Mouse (Mus musculus) liver, embryonic 11.5 days (tissue): ENCODE data around the gene Ccni. TPM values are rescaled to one million over a fixed set of nuclear protein-coding genes. Genes with fewer than 3 reads are reported as not detected.
A peak's percentile ranks its signal among the peaks of the same experiment; 100 is the strongest.

Experiments used
- ATAC-seq: fragments of 200-750 bp; cut with Nextera tagmentation; replicated peaks from 2 replicates; pipeline ENCODE4 v1.8.0; 2017; ENCODE audit warnings: moderate number of reproducible peaks, mild to moderate bottlenecking, moderate TSS enrichment, moderate library complexity; ENCODE audit not compliant: low FRiP score
- DNase-seq: peaks from one replicate; pipeline ENCODE4 v3.0.0-alpha.2; 2017; ENCODE audit warnings: low spot score
- H3K27ac ChIP-seq: fragments of 300-500 bp; sonication (generic); 2 replicates; pipeline ENCODE4 v1.5.1; 2014; ENCODE audit warnings: mild to moderate bottlenecking, low read depth, low read length, control low read depth
- H3K27me3 ChIP-seq: fragments of 300-500 bp; sonication (generic); replicated peaks from 2 replicates; pipeline ENCODE4 v1.6.1; 2014; ENCODE audit warnings: low read length, mixed read lengths; ENCODE audit not compliant: control insufficient read depth, insufficient read depth
- H3K36me3 ChIP-seq: fragments of 300-500 bp; sonication (generic); 2 replicates; pipeline ENCODE4 v1.6.1; 2014; ENCODE audit warnings: mild to moderate bottlenecking, low read length, moderate library complexity, mixed read lengths; ENCODE audit not compliant: control insufficient read depth, insufficient read depth
- H3K4me1 ChIP-seq: fragments of 300-500 bp; sonication (generic); replicated peaks from 2 replicates; pipeline ENCODE4 v1.6.1; 2014; ENCODE audit warnings: low read length, mixed read lengths; ENCODE audit not compliant: control insufficient read depth, insufficient read depth
- H3K4me2 ChIP-seq: fragments of 300-500 bp; sonication (generic); 2 replicates; pipeline ENCODE4 v1.6.1; 2014; ENCODE audit warnings: mild to moderate bottlenecking, control low read depth, moderate library complexity
- H3K4me3 ChIP-seq: fragments of 300-500 bp; sonication (generic); 2 replicates; pipeline ENCODE4 v1.5.1; 2014; ENCODE audit warnings: low read depth, low read length, control low read depth
- H3K9ac ChIP-seq: fragments of 300-500 bp; sonication (generic); 2 replicates; pipeline ENCODE4 v1.6.1; 2014; ENCODE audit warnings: low read depth, low read length, control low read depth
- H3K9me3 ChIP-seq: fragments of 300-500 bp; sonication (generic); 2 replicates; pipeline ENCODE4 v1.6.1; 2016; ENCODE audit warnings: low read length, inconsistent platforms, mixed read lengths; ENCODE audit not compliant: control insufficient read depth
- WGBS: fragments of 180-500 bp; shearing (Covaris S2); extraction: QIAGEN DNeasy Blood & Tissue Kit; methylation state at CpG from one replicate; pipeline ENCODE4 v1.1.7; 2014; 5-methylcytosine and 5-hydroxymethylcytosine counted together
- polyA plus RNA-seq: library from polyadenylated mRNA; unstranded; fragments of >200 nt; fragmentation: Nextera tagmentation; extraction: Ambion mirVana; gene quantifications from 2 replicates; pipeline ENCODE4 v1.2.1, GENCODE M21; 2014

The Ccni gene
- 67.8 and 69.4 TPM in 2 replicates for polyA plus RNA-seq

- under 1% methylated on average over 79 of the region's 79 CpGs for WGBS
- peak within 1 kb of the TSS; percentile 90 for H3K4me3 ChIP-seq
- ATAC-seq: peak; percentile 94
Measured at GRCm38 (mm10) chr5:93206109-93207005, at the start of gene Ccni, which contains the start of gene 2010109A12Rik. Ccni (minus strand) TSS chr5:93206495. 2010109A12Rik (plus strand) TSS chr5:93206518.

GRCm38 (mm10) chr5:93255759-93256265 is 49.5 kb upstream of the Ccni start:
- WGBS: 81% methylated on average over 5 of the region's 5 CpGs
- DNase-seq (no peak), ATAC-seq (no peak)
- Histone ChIP-seq H3K4me3 (no peak overlapping the region), H3K9ac (no peak overlapping the region), H3K36me3 (no peaks in the 10 kb centered on the region), H3K4me1 (no peaks in the 10 kb centered on the region), H3K27ac (no peak overlapping the region), H3K4me2 (no peak overlapping the region), H3K27me3 (no peaks in the 10 kb centered on the region), H3K9me3 (no peaks in the 10 kb centered on the region)

More at GRCm38 (mm10) chr5:93206109-93207005, at the start of gene Ccni, which contains the start of gene 2010109A12Rik:
- H3K36me3 ChIP-seq: peaks cover 3% of the 10 kb centered on the region; the same call in 1 of the 2 replicates
- H3K9me3 ChIP-seq: no peaks in the 10 kb centered on the region
- H3K27me3 ChIP-seq: no peaks in the 10 kb centered on the region
- peak within 1 kb of the TSS; percentile 93 for H3K27ac ChIP-seq
- peak; percentile 92 for DNase-seq
- peaks cover 3% of the 10 kb centered on the region; the same call in 1 of the 2 replicates for H3K4me1 ChIP-seq
- peak within 1 kb of the TSS; percentile 90 for H3K4me2 ChIP-seq
- H3K9ac ChIP-seq: peak within 1 kb of the TSS; percentile 91

GRCm38 (mm10) chr5:93251001-93251760 is 44.9 kb upstream of the Ccni start:
- no peaks in the 10 kb centered on the region for H3K4me1 ChIP-seq
- H3K9me3 ChIP-seq: no peaks in the 10 kb centered on the region
- H3K9ac ChIP-seq: no peak overlapping the region
- WGBS: 81% methylated on average over 12 of the region's 12 CpGs
- no peaks in the 10 kb centered on the region for H3K27me3 ChIP-seq
- no peak overlapping the region for H3K4me2 ChIP-seq
- DNase-seq (no peak), ATAC-seq (no peak)
- no peaks in the 10 kb centered on the region for H3K36me3 ChIP-seq
- H3K4me3 ChIP-seq: no peak overlapping the region
- H3K27ac ChIP-seq: no peak overlapping the region

GRCm38 (mm10) chr5:93249940-93250578 is 43.8 kb upstream of the Ccni start:
- Histone ChIP-seq H3K9ac (no peak overlapping the region), H3K27ac (no peak overlapping the region), H3K4me2 (no peak overlapping the region), H3K9me3 (no peaks in the 10 kb centered on the region), H3K4me3 (no peak overlapping the region), H3K27me3 (no peaks in the 10 kb centered on the region), H3K36me3 (no peaks in the 10 kb centered on the region), H3K4me1 (no peaks in the 10 kb centered on the region)
- 80% methylated on average over 6 of the region's 6 CpGs for WGBS
- no peak for ATAC-seq
- DNase-seq: no peak

- Histone ChIP-seq H3K36me3 (no peaks in the 10 kb centered on the region), H3K4me3 (no peak overlapping the region), H3K9me3 (no peaks in the 10 kb centered on the region), H3K9ac (no peak overlapping the region), H3K27me3 (no peaks in the 10 kb centered on the region), H3K27ac (no peak overlapping the region), H3K4me2 (no peak overlapping the region), H3K4me1 (peaks cover 7% of the 10 kb centered on the region)
- ATAC-seq (no peak), DNase-seq (no peak)
- WGBS: 81% methylated on average over 2 of the region's 2 CpGs
Measured at GRCm38 (mm10) chr5:93245280-93245679, 39.0 kb upstream of the Ccni start.

- Histone ChIP-seq H3K27me3 (no peaks in the 10 kb centered on the region), H3K4me3 (no peak overlapping the region), H3K9ac (no peak overlapping the region), H3K36me3 (no peaks in the 10 kb centered on the region), H3K9me3 (no peaks in the 10 kb centered on the region), H3K4me2 (peak overlapping the region; percentile 45), H3K4me1 (peaks cover 11% of the 10 kb centered on the region), H3K27ac (peak overlapping the region; percentile 53; the same call in 1 of the 2 replicates)
- ATAC-seq: peak; percentile 98
- WGBS: 24% methylated on average over 8 of the region's 8 CpGs
- DNase-seq: peak; percentile 69
Measured at GRCm38 (mm10) chr5:93239590-93240544, 33.6 kb upstream of the Ccni start.

GRCm38 (mm10) chr5:93236541-93236940 is 30.2 kb upstream of the Ccni start:
- ATAC-seq (no peak), DNase-seq (no peak)
- Histone ChIP-seq H3K27me3 (no peaks in the 10 kb centered on the region), H3K9me3 (no peaks in the 10 kb centered on the region), H3K4me1 (peaks cover 11% of the 10 kb centered on the region), H3K9ac (no peak overlapping the region), H3K4me3 (no peak overlapping the region), H3K36me3 (no peaks in the 10 kb centered on the region), H3K4me2 (no peak overlapping the region), H3K27ac (no peak overlapping the region)
- 84% methylated on average over 4 of the region's 4 CpGs for WGBS
